Mouse (Mus musculus) liver, embryonic 14.5 days (tissue): ENCODE measurements around the gene Plxnd1. TPM values are rescaled to one million over a fixed set of nuclear protein-coding genes. Genes with fewer than 3 reads are reported as not detected.
A peak's percentile ranks its signal among the peaks of the same experiment; 100 is the strongest.

Source experiments
- ATAC-seq: fragments of 200-750 bp; cut with Nextera tagmentation; 2 replicates; pipeline ENCODE4 v1.8.0; 2017; ENCODE audit warnings: moderate number of reproducible peaks, mild to moderate bottlenecking, moderate library complexity; ENCODE audit not compliant: insufficient read depth
- DNase-seq, 3 experiments: peaks; one replicate each; pipeline ENCODE4 v3.0.0-alpha.2; 2012 to 2013; ENCODE audit warnings: low read depth in 3 of 3, low spot score in 3 of 3
- H3K27ac ChIP-seq: fragments of 300-500 bp; sonication (generic); 2 replicates; pipeline ENCODE4 v1.5.1; 2014; ENCODE audit warnings: moderate library complexity, mild to moderate bottlenecking, control low read depth, inconsistent platforms
- H3K27me3 ChIP-seq: fragments of 300-500 bp; sonication (generic); 2 replicates; pipeline ENCODE4 v1.6.1; 2014; ENCODE audit warnings: mild to moderate bottlenecking, low read length, moderate library complexity; ENCODE audit not compliant: control insufficient read depth, insufficient read depth
- H3K36me3 ChIP-seq: fragments of 300-500 bp; sonication (generic); replicated peaks from 2 replicates; pipeline ENCODE4 v1.6.1; 2014; ENCODE audit warnings: low read depth; ENCODE audit not compliant: control insufficient read depth, insufficient read depth
- H3K4me1 ChIP-seq, 2 experiments: fragments of 200-500 bp in 1 of 2; fragments of 300-500 bp in 1 of 2; sonication (generic) in 1 of 2; replicated peaks; 2 replicates each; pipeline ENCODE4 v1.6.1; 2012 to 2014; ENCODE audit warnings: antibody characterized with exemption in 1 of 2, inconsistent platforms in 1 of 2, low read length in 1 of 2; ENCODE audit not compliant: control insufficient read depth in 2 of 2, insufficient read depth in 2 of 2
- H3K4me2 ChIP-seq: fragments of 300-500 bp; sonication (generic); 2 replicates; pipeline ENCODE4 v1.6.1; 2014; ENCODE audit warnings: low read depth, mild to moderate bottlenecking, control low read depth, moderate library complexity
- H3K4me3 ChIP-seq, 2 experiments: fragments of 200-500 bp in 1 of 2; fragments of 300-500 bp in 1 of 2; sonication (generic) in 1 of 2; 2 replicates each; pipeline ENCODE4 v1.5.1; 2012 to 2014; ENCODE audit warnings: low read depth in 2 of 2, low read length in 2 of 2, mild to moderate bottlenecking in 2 of 2, control low read depth in 1 of 2, inconsistent platforms in 1 of 2, moderate library complexity in 1 of 2; ENCODE audit not compliant: insufficient read depth in 1 of 2
- H3K9ac ChIP-seq: fragments of 300-500 bp; sonication (generic); replicated peaks from 2 replicates; pipeline ENCODE4 v1.6.1; 2014; ENCODE audit warnings: mild to moderate bottlenecking, control low read depth, moderate library complexity
- H3K9me3 ChIP-seq: fragments of 300-500 bp; sonication (generic); 2 replicates; pipeline ENCODE4 v1.6.1; 2016; ENCODE audit warnings: low read length, mixed read lengths; ENCODE audit not compliant: control insufficient read depth
- CTCF ChIP-seq: IDR thresholded peaks from 2 replicates; pipeline ENCODE4 v1.5.1; 2016; ENCODE audit warnings: antibody characterized with exemption, low read depth, control low read depth
- EP300 ChIP-seq: IDR thresholded peaks from 2 replicates; pipeline ENCODE4 v1.6.1; 2016; ENCODE audit warnings: antibody characterized with exemption, low read depth
- WGBS: fragments of 180-500 bp; shearing (Covaris S2); extraction: QIAGEN DNeasy Blood & Tissue Kit; methylation state at CpG from one replicate; pipeline ENCODE4 v1.1.7; 2014; ENCODE audit not compliant: insufficient replicate concordance; 5-methylcytosine and 5-hydroxymethylcytosine counted together
- polyA plus RNA-seq, 2 experiments: library from polyadenylated mRNA; depleted of rRNA in 1 of 2; stranded (reverse) in 1 of 2; unstranded in 1 of 2; fragments of >200 nt; fragmentation: Nextera tagmentation in 1 of 2; extraction: Ambion mirVana in 1 of 2; gene quantifications; 2 replicates each; pipeline versions ENCODE4 v1.2.1 to v1.2.3; 2012 to 2014

The Plxnd1 gene
- polyA plus RNA-seq, 2 experiments = 6.4 to 13.0 TPM

DNA sequence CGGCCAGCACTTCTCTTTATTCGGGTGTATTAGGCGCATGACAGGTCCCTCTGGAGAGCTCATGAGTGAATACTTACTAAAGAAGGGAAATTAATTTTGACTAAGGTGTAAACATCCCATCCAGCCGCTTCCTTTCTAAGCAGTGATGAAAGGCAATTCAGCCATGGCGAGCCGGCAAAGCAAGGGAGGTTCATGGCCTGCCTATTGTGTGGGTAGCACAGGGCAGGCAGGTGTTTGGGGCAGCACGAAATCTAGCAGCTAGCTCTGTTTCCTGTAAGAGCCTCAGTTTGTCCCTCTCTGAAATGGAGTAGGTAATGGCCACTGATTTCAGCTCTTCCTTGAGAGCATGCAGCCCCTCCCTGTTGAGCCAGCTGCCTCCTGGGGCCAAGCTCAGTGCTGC is 10.2 kb downstream of the Plxnd1 start:
- no peaks in the 10 kb centered on the region for H3K4me1 ChIP-seq
- no peak overlapping the region for H3K4me2 ChIP-seq
- no peak overlapping the region for H3K27ac ChIP-seq
- no peaks in the 10 kb centered on the region for H3K27me3 ChIP-seq
- ATAC-seq (no peak), DNase-seq (no peak)
- 61% methylated on average over 7 of the region's 7 CpGs for WGBS
- H3K9me3 ChIP-seq = no peaks in the 10 kb centered on the region
- TF ChIP-seq CTCF (no peak), EP300 (no peak)
- no peak overlapping the region for H3K4me3 ChIP-seq
- no peak overlapping the region for H3K9ac ChIP-seq
- no peaks in the 10 kb centered on the region for H3K36me3 ChIP-seq

DNA sequence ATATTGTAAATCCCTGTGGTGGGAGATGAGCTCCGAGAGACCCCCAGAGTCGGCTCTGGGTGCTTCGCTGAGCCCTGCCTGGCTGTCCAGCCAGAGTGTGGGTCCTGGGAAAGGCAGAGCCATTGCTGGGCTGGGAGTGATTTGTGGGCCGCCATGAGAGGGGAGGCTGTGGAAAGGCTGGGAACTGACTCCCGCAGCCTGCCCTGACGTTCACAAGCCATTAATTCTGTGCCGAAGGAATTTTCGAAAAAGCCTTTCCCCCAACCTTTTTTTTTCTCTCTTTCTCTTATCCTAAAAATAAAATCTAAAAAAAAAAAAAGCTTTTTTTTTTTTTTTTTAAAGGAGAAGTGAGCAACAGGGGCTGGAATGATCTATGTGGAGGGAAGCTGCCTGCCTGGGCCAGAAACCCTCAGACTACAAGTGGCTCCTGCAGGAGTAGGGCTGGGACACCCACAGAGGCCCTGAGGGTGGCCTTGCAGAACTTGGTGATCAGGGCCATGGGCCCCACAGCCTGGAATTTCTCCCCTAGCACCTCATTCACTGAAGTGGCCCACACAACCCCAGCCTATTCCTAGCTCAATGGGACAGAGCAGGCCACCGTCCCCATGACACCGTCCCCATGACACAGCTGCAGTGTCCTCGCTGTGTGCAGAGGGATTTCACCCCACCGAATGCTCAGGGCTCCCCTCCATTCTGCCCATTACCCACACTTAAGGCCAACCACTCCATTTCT is 11.3 kb downstream of the Plxnd1 start:
- WGBS = 70% methylated on average over 12 of the region's 12 CpGs
- H3K9me3 ChIP-seq = no peaks in the 10 kb centered on the region
- no peaks in the 10 kb centered on the region for H3K4me1 ChIP-seq
- no peak overlapping the region for H3K27ac ChIP-seq
- H3K9ac ChIP-seq = no peak overlapping the region
- H3K4me3 ChIP-seq = no peak overlapping the region
- DNase-seq = no peak
- TF ChIP-seq EP300 (no peak), CTCF (no peak)
- no peaks in the 10 kb centered on the region for H3K27me3 ChIP-seq
- no peaks in the 10 kb centered on the region for H3K36me3 ChIP-seq
- H3K4me2 ChIP-seq = no peak overlapping the region
- ATAC-seq = no peak

DNA sequence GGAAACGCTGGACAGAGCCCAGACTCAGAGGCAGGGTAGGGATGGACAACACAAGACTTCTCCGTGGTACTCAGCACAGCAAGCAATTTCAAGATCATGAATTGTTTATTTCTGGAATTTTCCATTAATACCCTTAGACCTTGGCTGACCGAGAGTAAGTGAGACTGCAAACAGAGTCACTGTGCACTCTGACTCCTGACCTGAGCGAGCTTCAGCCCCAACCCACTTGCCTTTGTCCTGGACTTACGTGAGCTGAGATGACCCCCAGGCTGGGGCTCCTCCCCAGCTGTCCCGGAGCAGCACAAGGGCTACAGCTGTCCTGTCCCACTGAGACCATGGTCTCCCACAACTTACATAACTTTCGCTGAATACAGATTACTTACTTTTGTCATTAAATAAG is 11.9 kb downstream of the Plxnd1 start:
- 62% methylated on average over 7 of the region's 7 CpGs for WGBS
- Histone ChIP-seq H3K4me3 (no peak overlapping the region), H3K4me2 (no peak overlapping the region), H3K27ac (no peak overlapping the region), H3K4me1 (no peaks in the 10 kb centered on the region), H3K9me3 (no peaks in the 10 kb centered on the region), H3K27me3 (no peaks in the 10 kb centered on the region), H3K36me3 (no peaks in the 10 kb centered on the region), H3K9ac (no peak overlapping the region)
- TF ChIP-seq CTCF (no peak), EP300 (no peak)
- no peak for ATAC-seq
- no peak for DNase-seq

DNA sequence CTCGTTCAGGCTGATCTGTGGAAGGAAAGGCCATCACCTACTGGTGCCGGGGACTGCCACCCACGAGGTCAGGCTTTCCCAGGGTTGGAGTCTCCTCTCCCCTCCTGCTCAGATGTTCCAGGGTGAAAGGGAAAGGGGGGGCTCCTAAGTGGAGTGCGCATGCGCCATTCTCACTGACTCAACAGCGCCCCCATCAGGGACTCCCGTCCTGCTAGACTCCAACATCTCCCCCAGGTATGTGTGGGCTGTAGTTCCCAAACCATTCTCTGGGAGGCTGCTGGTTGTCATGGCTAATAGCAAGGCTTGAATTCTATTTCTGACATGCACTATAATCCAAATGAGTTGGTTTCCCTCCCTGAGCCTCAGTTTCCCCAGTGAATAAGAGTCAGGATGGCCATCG is 16.2 kb downstream of the Plxnd1 start:
- no peaks in the 10 kb centered on the region for H3K4me1 ChIP-seq
- no peak overlapping the region for H3K9ac ChIP-seq
- H3K4me3 ChIP-seq = no peak overlapping the region
- no peak for DNase-seq
- H3K27me3 ChIP-seq = no peaks in the 10 kb centered on the region
- no peaks in the 10 kb centered on the region for H3K9me3 ChIP-seq
- no peak for ATAC-seq
- TF ChIP-seq CTCF = peak; percentile 34; the same call in 1 of the 2 replicates
- TF ChIP-seq EP300 = no peak
- no peaks in the 10 kb centered on the region for H3K36me3 ChIP-seq
- 69% methylated on average over 8 of the region's 8 CpGs for WGBS
- no peak overlapping the region for H3K4me2 ChIP-seq
- H3K27ac ChIP-seq = no peak overlapping the region

DNA sequence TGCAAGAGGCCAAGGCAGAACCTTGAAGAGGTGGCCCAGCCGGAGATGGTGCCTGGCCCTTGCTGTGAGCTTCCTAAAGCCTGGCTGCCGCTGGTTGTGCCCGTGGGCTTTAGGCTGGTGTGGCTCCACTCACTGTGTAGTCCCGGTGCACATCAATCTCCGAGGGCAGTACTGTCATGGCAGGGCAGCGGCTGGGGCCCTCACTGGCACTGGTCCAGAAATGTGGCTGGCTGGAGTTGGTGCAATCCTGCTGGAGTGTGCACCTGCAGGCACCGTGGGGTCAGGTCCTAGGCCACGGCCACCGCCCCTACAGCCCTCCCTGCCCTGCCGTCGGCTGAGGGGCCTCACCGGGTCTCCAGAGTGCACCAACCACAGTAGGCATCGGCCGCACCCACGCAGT is 17.0 kb downstream of the Plxnd1 start:
- Histone ChIP-seq H3K27ac (no peak overlapping the region), H3K9me3 (no peaks in the 10 kb centered on the region), H3K27me3 (no peaks in the 10 kb centered on the region), H3K9ac (no peak overlapping the region), H3K4me3 (no peak overlapping the region), H3K36me3 (no peaks in the 10 kb centered on the region), H3K4me1 (no peaks in the 10 kb centered on the region), H3K4me2 (no peak overlapping the region)
- ATAC-seq = no peak
- 73% methylated on average over 15 of the region's 15 CpGs for WGBS
- DNase-seq = no peak
- TF ChIP-seq CTCF (no peak), EP300 (no peak)
